Mouse (Mus musculus) embryonic fibroblast, embryonic 13.5 days (primary cell): ENCODE measurements around the gene Tmem184b.

ENCODE experiments used
- CTCF ChIP-seq: IDR thresholded peaks from 2 replicates; pipeline ENCODE4 v1.5.1; 2011; ENCODE audit warnings: mild to moderate bottlenecking, control low read depth, low read length, moderate library complexity, borderline replicate concordance; ENCODE audit not compliant: insufficient read depth
- POLR2A ChIP-seq: IDR thresholded peaks from 2 replicates; pipeline ENCODE4 v1.6.1; 2011; ENCODE audit warnings: low read depth, mild to moderate bottlenecking, control low read depth, low read length, moderate library complexity

- no peak for TF ChIP-seq CTCF
- no peak for TF ChIP-seq POLR2A
Measured at GRCm38 (mm10) chr15:79359954-79360353, 43.4 kb downstream of the Tmem184b start.
